Mouse (Mus musculus): Measurements from ENCODE around the gene Nampt.
A peak's percentile ranks its signal among the peaks of the same experiment; 100 is the strongest.

Gene Nampt

GRCm38 (mm10) chr12:32897199-32898120 is 78.1 kb downstream of the Nampt start:
- peak; percentile 41 for DNase-seq (ENCODE audit: low read depth, low spot score)

- no peak for DNase-seq (ENCODE audit: low read depth, low spot score)
Observed at GRCm38 (mm10) chr12:32901005-32901404, 81.7 kb downstream of the Nampt start.

Data from telencephalon, adult 2 months (tissue).